In genomic region chr10:84488315-84488714, GRCm38 (mm10) we compare ENCODE assay signal across 7 mouse cellular contexts. TPM values are rescaled to one million over a fixed set of nuclear protein-coding genes. Genes with fewer than 3 reads are reported as not detected.
DNase-seq lines count a peak whose midpoint lies in the region; ATAC-seq and TF ChIP-seq lines count a peak whose summit lies in the region.

No protein-coding gene starts in this region.

- no peaks in the 10 kb centered on the region for H3K36me3 ChIP-seq in midbrain, postnatal 0 days (ENCODE audit: insufficient read depth, low read length)
- no peaks in the 10 kb centered on the region for H3K36me3 ChIP-seq in midbrain, embryonic 16.5 days (ENCODE audit: control insufficient read depth, insufficient read depth, low read length)
- H3K36me3 ChIP-seq in liver, embryonic 13.5 days = no peaks in the 10 kb centered on the region

- H3K9ac ChIP-seq in midbrain, postnatal 0 days (replicated peaks; ENCODE audit: low read length, poor library complexity, severe bottlenecking) = no peak overlapping the region
- H3K9ac ChIP-seq in midbrain, embryonic 16.5 days (ENCODE audit: low read depth, low read length) = no peak overlapping the region
- no peak overlapping the region for H3K9ac ChIP-seq in liver, embryonic 13.5 days

- no peak for DNase-seq in midbrain, postnatal 0 days (ENCODE audit: low spot score)
- DNase-seq in ZHBTc4 (ENCODE audit: low read depth, low spot score) = peak; percentile 84
- DNase-seq in cerebellum, postnatal 4 days (ENCODE audit: low spot score in 2 of 2) = peak; percentile 21 to 33
- DNase-seq in heart, postnatal 14 days = peak; percentile 43 to 74
- peak; percentile 38 for DNase-seq in liver, embryonic 13.5 days
- peak; percentile 50 for DNase-seq in right cerebral cortex, postnatal 14 days

- intact Hi-C loops in heart, postnatal 14 days (cut with DNase I) = no loop called here

- H3K27ac ChIP-seq in midbrain, postnatal 0 days (ENCODE audit: low read depth, low read length) = no peak overlapping the region
- H3K27ac ChIP-seq in midbrain, embryonic 16.5 days (ENCODE audit: low read length) = no peak overlapping the region
- H3K27ac ChIP-seq in liver, embryonic 13.5 days = no peak overlapping the region

- H3K9me3 ChIP-seq in midbrain, postnatal 0 days (ENCODE audit: low read length) = no peaks in the 10 kb centered on the region
- H3K9me3 ChIP-seq in midbrain, embryonic 16.5 days (replicated peaks; ENCODE audit: control insufficient read depth, low read length, poor library complexity, severe bottlenecking) = no peaks in the 10 kb centered on the region
- H3K9me3 ChIP-seq in liver, embryonic 13.5 days (replicated peaks) = no peaks in the 10 kb centered on the region

- peak; percentile 57 for TF ChIP-seq CTCF in midbrain, postnatal 0 days (IDR thresholded peaks at IDR 0.05)

- H3K4me2 ChIP-seq in midbrain, postnatal 0 days (ENCODE audit: low read depth, low read length, poor library complexity, severe bottlenecking) = no peak overlapping the region
- no peak overlapping the region for H3K4me2 ChIP-seq in midbrain, embryonic 16.5 days (ENCODE audit: low read length)
- no peak overlapping the region for H3K4me2 ChIP-seq in liver, embryonic 13.5 days

- no peaks in the 10 kb centered on the region for H3K4me1 ChIP-seq in midbrain, postnatal 0 days (ENCODE audit: insufficient read depth, low read length)
- H3K4me1 ChIP-seq in midbrain, embryonic 16.5 days (ENCODE audit: control insufficient read depth, insufficient read depth, low read length) = no peaks in the 10 kb centered on the region
- 0 out of 2 replicates have a peak, but pooled peaks cover 5% of the 10 kb centered on the region for H3K4me1 ChIP-seq in liver, embryonic 13.5 days (replicated peaks)

- H3K27me3 ChIP-seq in midbrain, postnatal 0 days (ENCODE audit: insufficient read depth, low read length) = no peaks in the 10 kb centered on the region
- H3K27me3 ChIP-seq in midbrain, embryonic 16.5 days (ENCODE audit: control insufficient read depth, insufficient read depth, low read depth, low read length) = no peaks in the 10 kb centered on the region
- H3K27me3 ChIP-seq in liver, embryonic 13.5 days = no peaks in the 10 kb centered on the region

- 36% methylated on average over 6 of the region's 6 CpGs for WGBS in midbrain, postnatal 0 days
- WGBS in midbrain, embryonic 16.5 days = 39% methylated on average over 6 of the region's 6 CpGs
- 25% methylated on average over 6 of the region's 6 CpGs for WGBS in liver, embryonic 13.5 days (ENCODE audit: insufficient replicate concordance)

- H3K4me3 ChIP-seq in midbrain, postnatal 0 days (ENCODE audit: low read depth, low read length) = no peak overlapping the region
- no peak overlapping the region for H3K4me3 ChIP-seq in midbrain, embryonic 16.5 days (ENCODE audit: low read depth, low read length)
- H3K4me3 ChIP-seq in liver, embryonic 13.5 days (replicated peaks) = no peak overlapping the region

- ATAC-seq in midbrain, postnatal 0 days (ENCODE audit: low FRiP score) = no peak
- no peak for ATAC-seq in midbrain, embryonic 16.5 days
- no peak for ATAC-seq in liver, embryonic 13.5 days (ENCODE audit: low read depth)

RNA-seq across cellular contexts. Expression of gene Ckap4, which starts 45.5 kb away (rescaled TPM):
- total RNA-seq in midbrain, postnatal 0 days (2014; rRNA removed) = 52.3 and 58.5 TPM in 2 replicates
- polyA plus RNA-seq in midbrain, postnatal 0 days (2015; fragmentation: Nextera tagmentation; extraction: Ambion mirVana) = 46.4 and 52.7 TPM in 2 replicates
- 45.9 and 52.3 TPM in 2 replicates for polyA plus RNA-seq in midbrain, embryonic 16.5 days (2015; fragmentation: Nextera tagmentation; extraction: Ambion mirVana)
- total RNA-seq in heart, postnatal 14 days (2021) = 10 to 100 TPM; 34.1 to 44.0 TPM
- 9.8 and 11.3 TPM in 2 replicates for polyA plus RNA-seq in liver, embryonic 13.5 days (2015; fragmentation: Nextera tagmentation; extraction: Ambion mirVana)

RNA-seq across cellular contexts. Expression of gene Nuak1, which starts 47.9 kb away (rescaled TPM):
- total RNA-seq in midbrain, postnatal 0 days (2014; rRNA removed) = 21.1 and 37.9 TPM in 2 replicates
- polyA plus RNA-seq in midbrain, postnatal 0 days (2015; fragmentation: Nextera tagmentation; extraction: Ambion mirVana) = 2.2 and 2.7 TPM in 2 replicates
- 5.5 and 5.6 TPM in 2 replicates for polyA plus RNA-seq in midbrain, embryonic 16.5 days (2015; fragmentation: Nextera tagmentation; extraction: Ambion mirVana)
- total RNA-seq in heart, postnatal 14 days (2021) = 10 to 100 TPM; 19.9 to 20.6 TPM
- polyA plus RNA-seq in liver, embryonic 13.5 days (2015; fragmentation: Nextera tagmentation; extraction: Ambion mirVana) = 0.12 TPM in 2 replicates
